Mouse (Mus musculus) limb, embryonic 10.5 days (tissue): ENCODE measurements at regions not wholly inside any gene's neighbourhood (a gene's known extent, or its start where the extent isn't known, plus 50 kb on each side); places are given as distances from the start of the nearest gene placed in this dataset.

Experiments
- DNase-seq: peaks from one replicate; pipeline ENCODE4 v3.0.0-alpha.2; 2017; ENCODE audit warnings: low spot score
- H3K27ac ChIP-seq: fragments of 300-500 bp; sonication (generic); 2 replicates; pipeline ENCODE4 v1.5.1; 2016; ENCODE audit warnings: mild to moderate bottlenecking
- H3K27me3 ChIP-seq: fragments of 300-500 bp; sonication (generic); 2 replicates; pipeline ENCODE4 v1.6.1; 2016; ENCODE audit warnings: low read depth, mild to moderate bottlenecking; ENCODE audit not compliant: poor library complexity, severe bottlenecking
- H3K36me3 ChIP-seq: fragments of 300-500 bp; sonication (generic); 2 replicates; pipeline ENCODE4 v1.6.1; 2016; ENCODE audit warnings: mild to moderate bottlenecking, moderate library complexity
- H3K4me1 ChIP-seq: fragments of 300-500 bp; sonication (generic); 2 replicates; pipeline ENCODE4 v1.6.1; 2016
- H3K4me3 ChIP-seq: fragments of 300-500 bp; sonication (generic); 2 replicates; pipeline ENCODE4 v1.5.1; 2016; ENCODE audit warnings: mild to moderate bottlenecking, moderate library complexity
- H3K9me3 ChIP-seq: fragments of 300-500 bp; sonication (generic); replicated peaks from 2 replicates; pipeline ENCODE4 v1.6.1; 2016; ENCODE audit warnings: mild to moderate bottlenecking
- WGBS: fragments of 180-500 bp; shearing (Covaris S2); methylation state at CpG from one replicate; pipeline ENCODE4 v1.1.7; 2016; 5-methylcytosine and 5-hydroxymethylcytosine counted together

GRCm38 (mm10) chr10:39316533-39316932 is 52.1 kb upstream of the Fyn start:
- no peak overlapping the region for H3K27ac ChIP-seq
- H3K4me3 ChIP-seq = no peak overlapping the region
- DNase-seq = no peak
- no peaks in the 10 kb centered on the region for H3K36me3 ChIP-seq
- H3K27me3 ChIP-seq = 0 out of 2 replicates have a peak, but pooled peaks cover 13% of the 10 kb centered on the region
- H3K4me1 ChIP-seq = peaks cover 26% of the 10 kb centered on the region
- WGBS = 71% methylated on average over 4 of the region's 4 CpGs
- no peaks in the 10 kb centered on the region for H3K9me3 ChIP-seq

GRCm38 (mm10) chr10:39315434-39316174 is 53.1 kb upstream of the Fyn start:
- 82% methylated on average over 6 of the region's 6 CpGs for WGBS
- no peak for DNase-seq
- no peaks in the 10 kb centered on the region for H3K36me3 ChIP-seq
- peaks cover 17% of the 10 kb centered on the region for H3K4me1 ChIP-seq
- no peaks in the 10 kb centered on the region for H3K9me3 ChIP-seq
- no peak overlapping the region for H3K4me3 ChIP-seq
- H3K27me3 ChIP-seq = 0 out of 2 replicates have a peak, but pooled peaks cover 13% of the 10 kb centered on the region
- peak overlapping the region; percentile 27; the same call in 1 of the 2 replicates for H3K27ac ChIP-seq

GRCm38 (mm10) chr10:39311501-39311900 is 57.2 kb upstream of the Fyn start:
- no peak overlapping the region for H3K27ac ChIP-seq
- no peaks in the 10 kb centered on the region for H3K36me3 ChIP-seq
- H3K4me1 ChIP-seq = peaks cover 15% of the 10 kb centered on the region
- no peak overlapping the region for H3K4me3 ChIP-seq
- no peaks in the 10 kb centered on the region for H3K9me3 ChIP-seq
- no peaks in the 10 kb centered on the region for H3K27me3 ChIP-seq
- DNase-seq = no peak
- 100% methylated on average over 1 of the region's 1 CpGs for whole genome bisulfite sequencing

GRCm38 (mm10) chr10:39308535-39308934 is 60.1 kb upstream of the Fyn start:
- WGBS = 75% methylated on average over 1 of the region's 1 CpGs
- H3K4me1 ChIP-seq = no peaks in the 10 kb centered on the region
- no peak for DNase-seq
- H3K36me3 ChIP-seq = no peaks in the 10 kb centered on the region
- H3K4me3 ChIP-seq = no peak overlapping the region
- H3K27me3 ChIP-seq = no peaks in the 10 kb centered on the region
- H3K9me3 ChIP-seq = no peaks in the 10 kb centered on the region
- H3K27ac ChIP-seq = no peak overlapping the region

- Histone ChIP-seq H3K27me3 (no peaks in the 10 kb centered on the region), H3K4me1 (peaks cover 31% of the 10 kb centered on the region), H3K4me3 (no peak overlapping the region), H3K36me3 (no peaks in the 10 kb centered on the region), H3K9me3 (0 out of 2 replicates have a peak, but pooled peaks cover 3% of the 10 kb centered on the region), H3K27ac (peak overlapping the region; percentile 56; the same call in 1 of the 2 replicates)
- 55% methylated on average over 11 of the region's 11 CpGs for WGBS
- no peak for DNase-seq
These were observed 75.8 kb upstream of the Fyn start for GRCm38 (mm10) chr10:39292703-39293496.

GRCm38 (mm10) chr10:39291747-39292198 is 76.9 kb upstream of the Fyn start:
- no peak overlapping the region for H3K4me3 ChIP-seq
- H3K27ac ChIP-seq = no peak overlapping the region; the same call in 1 of the 2 replicates
- 88% methylated on average over 9 of the region's 9 CpGs for WGBS

GRCm38 (mm10) chr10:39291134-39291746 is 77.4 kb upstream of the Fyn start:
- Histone ChIP-seq H3K36me3 (no peaks in the 10 kb centered on the region), H3K4me3 (no peak overlapping the region), H3K27ac (peak overlapping the region; percentile 53), H3K9me3 (0 out of 2 replicates have a peak, but pooled peaks cover 3% of the 10 kb centered on the region), H3K27me3 (no peaks in the 10 kb centered on the region), H3K4me1 (peaks cover 31% of the 10 kb centered on the region)
- DNase-seq = no peak
- WGBS = 87% methylated on average over 8 of the region's 8 CpGs

More at GRCm38 (mm10) chr10:39291747-39292198, 76.9 kb upstream of the Fyn start:
- no peak for DNase-seq
- Histone ChIP-seq H3K36me3 (no peaks in the 10 kb centered on the region), H3K9me3 (0 out of 2 replicates have a peak, but pooled peaks cover 3% of the 10 kb centered on the region), H3K4me1 (peaks cover 31% of the 10 kb centered on the region), H3K27me3 (no peaks in the 10 kb centered on the region)

GRCm38 (mm10) chr10:39290245-39290644 is 78.4 kb upstream of the Fyn start:
- WGBS = 58% methylated on average over 1 of the region's 1 CpGs
- DNase-seq = no peak
- H3K9me3 ChIP-seq = 0 out of 2 replicates have a peak, but pooled peaks cover 3% of the 10 kb centered on the region
- H3K36me3 ChIP-seq = no peaks in the 10 kb centered on the region
- H3K27ac ChIP-seq = no peak overlapping the region
- no peak overlapping the region for H3K4me3 ChIP-seq
- peaks cover 31% of the 10 kb centered on the region for H3K4me1 ChIP-seq
- no peaks in the 10 kb centered on the region for H3K27me3 ChIP-seq

- no peaks in the 10 kb centered on the region for H3K9me3 ChIP-seq
- H3K4me1 ChIP-seq = no peaks in the 10 kb centered on the region
- H3K4me3 ChIP-seq = no peak overlapping the region
- no peak for DNase-seq
- no peaks in the 10 kb centered on the region for H3K27me3 ChIP-seq
- H3K36me3 ChIP-seq = no peaks in the 10 kb centered on the region
- H3K27ac ChIP-seq = no peak overlapping the region
- WGBS = 91% methylated on average over 14 of the region's 14 CpGs
These were observed 88.2 kb upstream of the Fyn start for GRCm38 (mm10) chr10:39280366-39281000.

- H3K9me3 ChIP-seq = no peaks in the 10 kb centered on the region
- H3K27me3 ChIP-seq = no peaks in the 10 kb centered on the region
- H3K4me3 ChIP-seq = no peak overlapping the region
- no peaks in the 10 kb centered on the region for H3K4me1 ChIP-seq
- no peaks in the 10 kb centered on the region for H3K36me3 ChIP-seq
- 51% methylated on average over 2 of the region's 2 CpGs for WGBS
- DNase-seq = no peak
- H3K27ac ChIP-seq = no peak overlapping the region
These were observed 94.5 kb upstream of the Fyn start for GRCm38 (mm10) chr10:39274202-39274601.

GRCm38 (mm10) chr10:39273426-39273825 is 95.2 kb upstream of the Fyn start:
- H3K9me3 ChIP-seq = no peaks in the 10 kb centered on the region
- H3K36me3 ChIP-seq = no peaks in the 10 kb centered on the region
- WGBS = 57% methylated on average over 4 of the region's 4 CpGs
- no peaks in the 10 kb centered on the region for H3K27me3 ChIP-seq
- no peaks in the 10 kb centered on the region for H3K4me1 ChIP-seq
- H3K27ac ChIP-seq = no peak overlapping the region
- no peak overlapping the region for H3K4me3 ChIP-seq
- no peak for DNase-seq

GRCm38 (mm10) chr10:39272387-39272949 is 96.2 kb upstream of the Fyn start:
- Histone ChIP-seq H3K4me3 (no peak overlapping the region), H3K9me3 (no peaks in the 10 kb centered on the region), H3K27me3 (no peaks in the 10 kb centered on the region), H3K27ac (no peak overlapping the region), H3K36me3 (no peaks in the 10 kb centered on the region), H3K4me1 (no peaks in the 10 kb centered on the region)
- DNase-seq = no peak
- WGBS = 80% methylated on average over 6 of the region's 6 CpGs
